Mouse (Mus musculus) midbrain, embryonic 15.5 days (tissue): ENCODE measurements at regions not wholly inside any gene's neighbourhood (a gene's known extent, or its start where the extent isn't known, plus 50 kb on each side); places are given as distances from the start of the nearest gene placed in this dataset.
"Not testable (repeated sequence)": the region's sequence is repeated elsewhere in the genome, so short reads cannot be mapped to it uniquely, and the experiment has no call there.

Experiments used
- ATAC-seq: fragments of 200-750 bp; cut with Nextera tagmentation; replicated peaks from 2 replicates; pipeline ENCODE4 v1.8.0; 2017; ENCODE audit warnings: moderate TSS enrichment
- H3K27ac ChIP-seq: fragments of 300-500 bp; sonication (generic); 2 replicates; pipeline ENCODE4 v1.5.1; 2015; ENCODE audit warnings: mild to moderate bottlenecking, inconsistent platforms
- H3K27me3 ChIP-seq: fragments of 300-500 bp; sonication (generic); replicated peaks from 2 replicates; pipeline ENCODE4 v1.6.1; 2015; ENCODE audit warnings: inconsistent platforms
- H3K36me3 ChIP-seq: fragments of 300-500 bp; sonication (generic); replicated peaks from 2 replicates; pipeline ENCODE4 v1.6.1; 2015; ENCODE audit warnings: inconsistent platforms
- H3K4me1 ChIP-seq: fragments of 300-500 bp; sonication (generic); 2 replicates; pipeline ENCODE4 v1.6.1; 2015; ENCODE audit warnings: inconsistent platforms
- H3K4me2 ChIP-seq: fragments of 300-500 bp; sonication (generic); 2 replicates; pipeline ENCODE4 v1.6.1; 2015; ENCODE audit warnings: inconsistent platforms, mild to moderate bottlenecking, moderate library complexity
- H3K4me3 ChIP-seq: fragments of 300-500 bp; sonication (generic); 2 replicates; pipeline ENCODE4 v1.5.1; 2015; ENCODE audit warnings: mild to moderate bottlenecking, inconsistent platforms
- H3K9ac ChIP-seq: fragments of 300-500 bp; sonication (generic); 2 replicates; pipeline ENCODE4 v1.6.1; 2015; ENCODE audit warnings: mild to moderate bottlenecking, inconsistent platforms
- H3K9me3 ChIP-seq: fragments of 300-500 bp; sonication (generic); 2 replicates; pipeline ENCODE4 v1.6.1; 2016; ENCODE audit warnings: inconsistent platforms
- WGBS: fragments of 180-500 bp; shearing (Covaris S2); methylation state at CpG from one replicate; pipeline ENCODE4 v1.1.7; 2015; ENCODE audit warnings: mixed read lengths; 5-methylcytosine and 5-hydroxymethylcytosine counted together

DNA sequence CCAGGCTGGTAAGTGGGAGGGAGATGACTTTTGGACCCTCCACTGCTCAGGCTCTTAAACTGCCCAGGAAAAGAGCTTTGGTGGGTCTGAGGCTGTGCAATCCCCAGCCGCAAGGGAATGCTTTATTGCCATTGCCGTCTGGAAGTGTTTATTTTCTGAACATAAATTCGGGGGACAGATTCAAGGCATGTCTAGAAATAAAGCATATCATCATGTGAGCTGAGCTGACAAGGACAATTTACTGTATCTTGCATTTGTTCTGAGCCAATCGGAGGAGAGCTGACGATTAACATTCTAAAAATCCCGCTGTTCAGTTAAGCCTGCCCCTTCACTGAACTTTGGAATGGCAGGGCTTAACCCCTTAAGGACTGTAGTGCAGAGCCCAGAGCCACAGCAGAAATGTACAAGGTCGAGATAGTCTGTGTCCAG, 979.3 kb downstream of the Bcl11a start:
- no peaks in the 10 kb centered on the region for H3K36me3 ChIP-seq
- H3K27ac ChIP-seq = no peak overlapping the region
- H3K27me3 ChIP-seq = no peaks in the 10 kb centered on the region
- H3K9ac ChIP-seq = no peak overlapping the region
- no peaks in the 10 kb centered on the region for H3K9me3 ChIP-seq
- H3K4me1 ChIP-seq = peaks cover 7% of the 10 kb centered on the region
- H3K4me2 ChIP-seq = peak overlapping the region; percentile 37
- WGBS = 4% methylated on average over 7 of the region's 7 CpGs
- no peak overlapping the region for H3K4me3 ChIP-seq
- peak; percentile 52; the same call in 1 of the 2 replicates for ATAC-seq

DNA sequence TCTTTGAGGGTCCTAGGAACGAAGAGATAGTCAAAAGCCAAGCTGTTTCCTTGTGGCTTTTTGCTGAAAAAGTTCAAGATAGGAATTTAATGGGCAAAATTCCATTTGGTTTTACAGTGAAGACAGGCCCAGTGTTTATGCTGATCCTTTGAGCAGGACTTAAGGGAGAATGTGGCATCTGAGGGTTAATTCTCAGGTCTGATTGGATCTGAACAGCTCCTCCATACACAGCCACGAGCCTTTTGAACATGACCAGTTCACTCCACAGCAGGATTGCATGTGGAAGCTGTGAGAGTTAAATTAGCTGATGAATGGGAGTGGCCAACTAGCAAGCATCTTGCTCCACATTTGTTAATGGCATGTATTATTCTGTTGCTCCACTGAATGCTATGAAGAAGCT, 979.7 kb downstream of the Bcl11a start:
- Histone ChIP-seq H3K27ac (no peak overlapping the region), H3K27me3 (no peaks in the 10 kb centered on the region), H3K4me1 (peaks cover 7% of the 10 kb centered on the region), H3K9me3 (no peaks in the 10 kb centered on the region), H3K4me2 (peak overlapping the region; percentile 37), H3K36me3 (no peaks in the 10 kb centered on the region), H3K4me3 (no peak overlapping the region), H3K9ac (no peak overlapping the region)
- ATAC-seq = no peak
- WGBS = 13% methylated on average over 2 of the region's 2 CpGs

DNA sequence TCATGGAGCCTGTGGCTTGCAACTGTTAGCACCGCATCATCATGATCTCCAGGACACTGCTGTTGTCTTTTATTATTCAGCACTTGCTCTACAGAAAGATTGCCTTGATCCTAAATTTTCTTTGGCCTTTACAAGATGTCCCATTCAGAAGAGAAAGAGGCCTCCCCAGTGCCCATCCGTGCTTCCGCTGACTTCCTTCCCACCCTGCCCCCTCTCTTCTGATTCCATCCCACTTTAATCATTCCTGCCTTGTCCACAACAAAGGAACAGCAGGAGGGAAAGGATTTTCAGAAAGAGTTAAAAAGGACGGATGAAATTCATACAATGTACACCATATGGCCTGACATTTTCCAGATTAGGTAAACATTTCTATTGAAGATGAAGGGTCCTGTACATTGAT, 985.2 kb downstream of the Bcl11a start:
- WGBS = 14% methylated on average over 4 of the region's 4 CpGs
- Histone ChIP-seq H3K27ac (no peak overlapping the region), H3K9ac (no peak overlapping the region), H3K36me3 (no peaks in the 10 kb centered on the region), H3K27me3 (no peaks in the 10 kb centered on the region), H3K4me3 (no peak overlapping the region), H3K4me1 (no peaks in the 10 kb centered on the region), H3K4me2 (no peak overlapping the region), H3K9me3 (no peaks in the 10 kb centered on the region)
- no peak for ATAC-seq

DNA sequence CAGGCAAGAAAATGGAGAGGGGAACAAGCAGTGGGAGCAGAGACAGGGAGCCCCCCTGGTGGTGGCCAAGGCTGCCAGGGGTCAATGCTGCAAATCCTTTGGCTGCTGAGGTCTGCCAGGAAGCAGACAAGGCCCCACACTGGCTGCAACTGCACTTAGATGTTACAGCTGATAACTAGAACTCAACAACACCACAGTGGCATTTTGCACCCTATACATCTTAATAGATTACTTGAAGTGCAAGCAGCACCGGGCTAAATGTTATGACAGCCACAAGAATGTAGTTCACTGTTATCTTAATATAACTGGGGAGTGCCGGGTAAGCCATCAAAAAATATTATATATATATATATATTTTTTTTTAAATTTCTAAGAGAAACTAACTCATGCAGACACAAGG, 986.1 kb downstream of the Bcl11a start:
- Histone ChIP-seq H3K4me3 (no peak overlapping the region), H3K4me1 (no peaks in the 10 kb centered on the region), H3K9ac (no peak overlapping the region), H3K36me3 (no peaks in the 10 kb centered on the region), H3K4me2 (no peak overlapping the region), H3K27ac (no peak overlapping the region), H3K27me3 (no peaks in the 10 kb centered on the region), H3K9me3 (no peaks in the 10 kb centered on the region)
- ATAC-seq = no peak
- WGBS = 69% methylated on average over 2 of the region's 2 CpGs

DNA sequence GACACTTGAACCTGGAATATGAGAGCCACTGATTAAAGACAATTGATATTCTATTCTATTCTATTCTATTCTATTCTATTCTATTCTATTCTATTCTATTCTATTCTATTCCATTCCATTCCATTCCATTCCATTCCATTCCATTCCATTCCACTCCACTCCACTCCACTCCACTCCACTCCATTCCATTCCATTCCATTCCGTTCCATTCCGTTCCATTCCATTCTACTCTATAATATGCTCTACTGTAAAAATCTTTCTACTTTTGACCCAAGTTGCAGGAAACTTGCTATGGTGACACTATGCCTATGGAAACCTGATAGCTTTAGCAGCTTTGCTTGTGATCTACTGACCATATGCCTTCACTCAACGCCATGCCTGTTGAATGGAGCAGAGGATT, 1022.1 kb downstream of the Bcl11a start:
- not testable (repeated sequence) for H3K4me2 ChIP-seq, H3K36me3 ChIP-seq, H3K9ac ChIP-seq, H3K9me3 ChIP-seq, H3K27me3 ChIP-seq, H3K27ac ChIP-seq, H3K4me1 ChIP-seq, H3K4me3 ChIP-seq, ATAC-seq
- WGBS = 93% methylated on average over 3 of the region's 3 CpGs

DNA sequence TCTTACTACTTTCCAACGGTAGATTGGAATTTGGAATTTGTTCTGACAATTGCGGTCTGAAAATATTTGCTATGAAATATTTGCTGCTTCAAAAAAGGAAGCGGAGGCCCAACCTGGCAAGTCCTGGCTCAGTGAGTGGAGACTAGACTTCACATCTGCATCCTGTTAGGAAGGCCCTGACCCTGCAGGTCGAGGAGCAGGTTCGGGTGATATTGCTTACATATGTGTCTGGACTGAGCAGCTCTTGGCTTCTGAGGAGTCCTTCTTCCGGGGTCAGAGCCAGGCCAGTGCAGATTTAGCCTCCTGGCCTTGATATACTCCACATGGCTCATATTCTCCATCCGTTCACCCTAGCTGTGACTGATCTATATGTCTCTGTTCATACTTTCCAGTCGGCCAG, 1026.6 kb downstream of the Bcl11a start:
- 83% methylated on average over 8 of the region's 8 CpGs for WGBS
- Histone ChIP-seq H3K4me3 (no peak overlapping the region), H3K27ac (no peak overlapping the region), H3K9ac (no peak overlapping the region), H3K9me3 (no peaks in the 10 kb centered on the region), H3K36me3 (no peaks in the 10 kb centered on the region), H3K4me2 (no peak overlapping the region), H3K27me3 (no peaks in the 10 kb centered on the region), H3K4me1 (no peaks in the 10 kb centered on the region)
- ATAC-seq = no peak

DNA sequence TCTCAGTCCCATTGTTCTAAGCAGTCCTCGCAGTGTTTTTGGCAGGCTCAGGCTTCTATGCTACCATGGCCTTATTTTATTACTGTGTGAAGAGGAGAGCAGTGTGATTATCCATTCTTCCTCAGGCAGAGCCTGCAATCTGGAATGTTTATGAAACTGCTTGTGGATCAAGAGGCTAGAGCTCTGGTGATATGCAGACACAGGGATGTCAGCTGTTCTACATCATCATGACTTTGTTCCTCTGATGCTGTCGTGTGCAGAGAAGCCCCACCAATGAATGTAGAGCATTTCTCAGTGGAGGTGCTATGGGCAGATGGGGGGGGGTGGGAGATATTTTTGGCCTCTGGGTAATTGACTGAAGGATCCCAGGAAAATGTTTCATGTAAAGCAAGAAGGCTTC, 1046.6 kb downstream of the Bcl11a start:
- WGBS = 66% methylated on average over 2 of the region's 2 CpGs
- Histone ChIP-seq H3K4me2 (no peak overlapping the region), H3K9ac (no peak overlapping the region), H3K27me3 (no peaks in the 10 kb centered on the region), H3K9me3 (no peaks in the 10 kb centered on the region), H3K36me3 (no peaks in the 10 kb centered on the region), H3K4me1 (no peaks in the 10 kb centered on the region), H3K27ac (no peak overlapping the region), H3K4me3 (no peak overlapping the region)
- no peak for ATAC-seq

DNA sequence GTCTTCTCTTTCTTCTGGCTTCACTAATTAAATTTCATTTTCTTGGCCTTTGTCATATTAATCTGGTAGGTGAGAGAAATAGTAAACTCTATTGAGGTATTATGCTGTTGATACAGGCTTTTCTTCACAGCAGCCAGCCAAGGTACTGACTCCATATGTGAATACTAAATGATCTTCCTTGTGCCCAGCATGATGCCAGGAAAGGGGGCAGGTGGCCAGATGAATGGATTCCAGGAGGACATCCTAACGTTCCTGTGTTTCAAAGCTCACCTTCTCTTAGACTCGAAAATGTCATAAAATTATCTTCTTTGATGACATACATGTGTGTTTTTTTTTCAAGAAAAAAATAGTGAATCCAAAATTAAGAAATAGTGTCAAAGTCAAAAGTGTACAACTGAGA, 1064.4 kb downstream of the Bcl11a start:
- H3K9me3 ChIP-seq = no peaks in the 10 kb centered on the region
- H3K27me3 ChIP-seq = no peaks in the 10 kb centered on the region
- H3K27ac ChIP-seq = no peak overlapping the region
- ATAC-seq = no peak
- H3K9ac ChIP-seq = no peak overlapping the region
- no peaks in the 10 kb centered on the region for H3K36me3 ChIP-seq
- no peak overlapping the region for H3K4me2 ChIP-seq
- WGBS = 65% methylated on average over 2 of the region's 2 CpGs
- no peak overlapping the region for H3K4me3 ChIP-seq
- no peaks in the 10 kb centered on the region for H3K4me1 ChIP-seq

DNA sequence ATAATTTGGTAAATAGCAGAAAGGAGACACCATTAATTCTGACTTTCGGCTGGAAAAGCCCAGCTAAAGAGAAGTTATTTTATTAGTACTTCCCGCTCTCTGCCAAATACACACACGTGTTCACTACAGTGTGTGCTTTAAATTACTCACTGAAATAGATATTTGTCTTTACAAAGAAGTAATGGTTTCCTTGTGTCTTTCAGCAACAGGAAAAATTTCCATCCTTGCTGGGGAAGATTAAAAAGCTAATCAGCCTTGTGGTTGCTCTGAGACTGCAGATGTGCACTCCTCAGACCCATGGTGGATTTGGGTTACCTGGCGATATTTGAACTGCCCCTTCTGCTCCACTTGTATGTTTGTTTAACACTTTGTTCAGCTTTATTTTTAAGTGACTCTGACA, 1065.0 kb downstream of the Bcl11a start:
- no peak for ATAC-seq
- Histone ChIP-seq H3K27ac (no peak overlapping the region), H3K4me3 (no peak overlapping the region), H3K36me3 (no peaks in the 10 kb centered on the region), H3K4me2 (no peak overlapping the region), H3K9me3 (no peaks in the 10 kb centered on the region), H3K9ac (no peak overlapping the region), H3K27me3 (no peaks in the 10 kb centered on the region), H3K4me1 (no peaks in the 10 kb centered on the region)
- 86% methylated on average over 4 of the region's 4 CpGs for WGBS

DNA sequence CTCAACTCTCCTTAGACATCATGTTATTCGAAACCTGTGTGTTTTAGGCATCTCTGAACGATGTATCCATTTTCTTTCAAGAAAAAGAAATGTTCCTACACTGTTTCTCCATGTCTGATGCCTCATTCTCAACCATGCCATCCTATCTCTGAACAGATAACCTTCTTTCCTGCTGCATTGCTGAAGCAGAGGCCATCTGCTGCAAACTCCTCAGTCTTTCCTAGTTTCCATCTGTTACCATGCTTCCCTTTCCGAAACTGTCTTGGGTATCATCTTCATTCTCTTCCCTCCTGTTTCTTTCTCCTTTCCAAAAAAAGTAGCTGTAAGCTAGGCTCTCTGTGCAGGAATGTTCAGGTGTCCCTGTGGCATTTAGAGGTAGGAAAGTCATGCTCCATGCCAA, 1063.3 kb downstream of the 5730522E02Rik start:
- H3K4me2 ChIP-seq = no peak overlapping the region
- H3K4me1 ChIP-seq = no peaks in the 10 kb centered on the region
- no peak overlapping the region for H3K27ac ChIP-seq
- H3K9me3 ChIP-seq = no peaks in the 10 kb centered on the region
- no peak overlapping the region for H3K4me3 ChIP-seq
- H3K9ac ChIP-seq = no peak overlapping the region
- ATAC-seq = no peak
- no peaks in the 10 kb centered on the region for H3K27me3 ChIP-seq
- no peaks in the 10 kb centered on the region for H3K36me3 ChIP-seq
- WGBS = 91% methylated on average over 3 of the region's 3 CpGs

DNA sequence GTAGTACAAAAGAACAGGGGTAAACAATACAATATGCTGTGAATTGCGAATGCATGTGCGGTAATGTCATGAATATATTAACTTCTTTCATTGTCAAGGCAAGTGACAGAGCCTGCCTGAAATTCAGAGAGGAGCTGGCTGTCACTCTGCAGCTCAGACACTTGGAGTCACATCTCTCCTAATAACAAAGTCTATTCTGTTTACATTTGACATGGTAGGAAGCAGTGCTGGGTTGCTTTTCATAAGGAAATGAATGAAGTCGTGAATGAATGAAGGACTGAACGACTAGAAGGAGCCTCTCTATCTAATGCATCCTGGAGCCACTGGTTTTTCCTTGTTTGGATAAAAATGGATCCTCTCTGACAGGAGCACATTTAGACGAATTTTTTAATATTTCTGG, 1053.9 kb downstream of the 5730522E02Rik start:
- Histone ChIP-seq H3K9ac (peak overlapping the region; percentile 15; the same call in 1 of the 2 replicates), H3K27me3 (no peaks in the 10 kb centered on the region), H3K9me3 (no peaks in the 10 kb centered on the region), H3K4me1 (peaks cover 11% of the 10 kb centered on the region), H3K27ac (peak overlapping the region; percentile 66), H3K36me3 (no peaks in the 10 kb centered on the region), H3K4me3 (peak overlapping the region; percentile 21), H3K4me2 (peak overlapping the region; percentile 43)
- ATAC-seq = peak; percentile 83
- 3% methylated on average over 5 of the region's 5 CpGs for WGBS

DNA sequence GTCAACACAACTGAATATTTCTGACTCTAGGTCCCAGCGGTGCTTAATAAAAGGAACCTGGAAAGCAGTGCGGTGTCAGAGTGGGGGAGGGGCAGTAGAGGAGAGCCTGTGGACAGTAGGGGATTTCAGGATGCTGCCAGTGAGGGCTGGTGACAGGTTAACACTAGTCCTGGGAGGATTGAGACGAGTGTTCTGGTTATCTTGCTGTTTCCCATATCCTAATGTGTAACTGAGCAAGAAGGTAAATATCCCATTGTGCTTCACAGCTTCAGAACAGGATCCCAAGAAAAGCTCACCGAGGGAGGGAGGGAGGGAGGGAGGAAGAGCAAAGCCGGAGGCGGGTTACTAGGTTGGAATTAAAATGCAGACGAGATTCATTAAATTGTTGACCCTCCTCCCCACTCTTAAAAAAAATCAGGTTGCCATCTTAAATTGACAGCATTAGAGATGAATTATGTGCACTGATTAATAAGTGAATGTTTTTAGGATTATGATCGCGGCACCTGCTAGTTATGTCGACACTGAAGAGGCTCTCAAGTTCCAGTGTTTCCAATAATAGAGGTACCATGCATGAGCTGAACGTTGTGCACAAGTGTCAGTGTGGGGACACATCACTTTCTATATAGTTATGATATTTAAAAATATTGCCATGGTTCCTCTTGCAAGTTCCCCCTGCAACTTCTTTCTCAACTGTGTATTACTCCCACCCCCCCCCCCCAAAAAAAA, 1053.3 kb downstream of the 5730522E02Rik start:
- peak; percentile 91 for ATAC-seq
- peak overlapping the region; percentile 43 for H3K4me2 ChIP-seq

DNA sequence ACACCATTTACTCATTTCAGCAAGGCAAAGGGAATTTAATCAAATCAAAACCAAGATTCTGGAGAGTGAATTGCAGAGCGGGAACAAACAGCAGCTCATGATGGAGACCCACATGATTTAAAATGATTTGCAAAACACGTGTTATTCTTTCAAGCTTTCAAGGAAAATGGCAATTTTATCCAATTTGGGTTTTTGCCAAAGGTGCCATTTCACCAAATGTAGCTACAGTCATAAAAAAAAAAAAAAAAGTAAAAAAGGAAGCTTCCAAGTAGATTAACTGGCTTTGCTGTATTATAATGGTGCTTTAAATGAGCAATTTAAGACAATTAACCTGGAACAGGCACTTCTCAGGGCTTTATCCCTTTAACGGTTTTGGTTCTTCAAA, 1052.7 kb downstream of the 5730522E02Rik start:
- Histone ChIP-seq H3K27ac (no peak overlapping the region), H3K27me3 (no peaks in the 10 kb centered on the region), H3K9ac (no peak overlapping the region), H3K4me1 (peaks cover 11% of the 10 kb centered on the region), H3K4me2 (peak overlapping the region; percentile 43; the same call in 1 of the 2 replicates), H3K9me3 (no peaks in the 10 kb centered on the region), H3K4me3 (no peak overlapping the region), H3K36me3 (no peaks in the 10 kb centered on the region)
- ATAC-seq = no peak
- WGBS = 43% methylated on average over 3 of the region's 3 CpGs

More for the DNA sequence above, 1053.3 kb downstream of the 5730522E02Rik start:
- H3K4me3 ChIP-seq = peak overlapping the region; percentile 21
- H3K36me3 ChIP-seq = no peaks in the 10 kb centered on the region
- peaks cover 11% of the 10 kb centered on the region for H3K4me1 ChIP-seq
- 9% methylated on average over 11 of the region's 11 CpGs for WGBS
- peak overlapping the region; percentile 15; the same call in 1 of the 2 replicates for H3K9ac ChIP-seq
- no peaks in the 10 kb centered on the region for H3K27me3 ChIP-seq
- no peaks in the 10 kb centered on the region for H3K9me3 ChIP-seq
- peak overlapping the region; percentile 66 for H3K27ac ChIP-seq
